Mouse (Mus musculus) bone marrow macrophage, adult 2 months (primary cell): ENCODE data around the gene Rnf130. TPM values are rescaled to one million over a fixed set of nuclear protein-coding genes. Genes with fewer than 3 reads are reported as not detected.

Experiments used
- H3K27ac ChIP-seq: 2 replicates; pipeline ENCODE4 v1.5.1; 2012; ENCODE audit warnings: low read depth, low read length; ENCODE audit not compliant: insufficient read depth
- H3K4me1 ChIP-seq: 2 replicates; pipeline ENCODE4 v1.6.1; 2012; ENCODE audit warnings: low read length; ENCODE audit not compliant: control insufficient read depth, insufficient read depth
- H3K4me3 ChIP-seq: 2 replicates; pipeline ENCODE4 v1.5.1; 2012; ENCODE audit warnings: mild to moderate bottlenecking, low read length, moderate library complexity; ENCODE audit not compliant: insufficient read depth
- CTCF ChIP-seq: IDR thresholded peaks from 2 replicates; pipeline ENCODE4 v1.5.1; 2012; ENCODE audit warnings: low read depth, mild to moderate bottlenecking, low read length, moderate library complexity
- POLR2A ChIP-seq: IDR thresholded peaks from 2 replicates; pipeline ENCODE4 v1.6.1; 2012; ENCODE audit warnings: mild to moderate bottlenecking, low read depth, low read length, borderline replicate concordance
- polyA plus RNA-seq: library from polyadenylated mRNA; stranded (reverse); fragments of >200 nt; gene quantifications from 2 replicates; pipeline ENCODE4 v1.2.4, GENCODE M21; 2012; ENCODE audit not compliant: missing spikeins, insufficient read depth, insufficient read length

Rnf130 gene
- polyA plus RNA-seq, 1 experiment: 504 TPM

DNA sequence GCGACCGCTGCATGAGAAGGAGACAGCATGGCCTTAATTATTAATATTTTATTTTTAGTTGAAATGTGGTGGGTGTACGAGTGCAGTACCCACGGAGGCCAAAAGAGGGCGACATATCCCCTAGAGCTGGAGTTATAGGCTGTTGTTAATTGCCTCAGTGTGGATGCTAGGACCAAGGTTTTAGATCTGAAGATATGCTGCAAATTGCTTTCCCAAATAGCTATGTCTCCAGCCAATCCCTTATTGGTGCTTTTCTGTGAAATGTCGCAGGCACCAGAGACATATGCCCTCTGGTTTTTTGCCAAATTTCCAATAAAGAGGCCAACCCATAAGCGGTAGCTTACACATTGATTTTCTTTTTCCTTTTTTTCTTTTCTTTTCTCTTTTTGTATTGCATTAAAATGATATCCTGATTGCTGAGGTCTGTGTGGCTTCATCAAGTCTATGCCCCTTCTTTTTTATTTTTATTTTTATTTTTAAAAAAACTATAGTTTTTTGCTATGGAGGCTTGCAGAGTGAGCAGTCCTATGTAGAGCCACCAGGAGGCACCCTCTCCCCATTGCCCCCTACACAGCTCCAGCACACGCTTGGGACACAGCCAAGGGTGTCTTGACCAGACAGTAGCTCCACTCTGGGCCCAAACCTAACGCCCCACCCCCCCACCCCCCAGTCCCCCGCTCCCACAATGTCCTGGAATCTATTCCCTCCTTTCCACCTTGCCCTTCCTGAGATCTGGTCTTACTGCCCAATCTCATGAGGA is 38.7 kb upstream of the Rnf130 start:
- no peak for TF ChIP-seq POLR2A
- TF ChIP-seq CTCF: peak; percentile 72
- Histone ChIP-seq H3K27ac (no peak overlapping the region), H3K4me3 (no peak overlapping the region), H3K4me1 (peaks cover 9% of the 10 kb centered on the region)

GRCm38 (mm10) chr11:49994536-49994935 is 30.6 kb upstream of the Rnf130 start:
- H3K4me3 ChIP-seq: no peak overlapping the region
- no peak for TF ChIP-seq CTCF
- no peak for TF ChIP-seq POLR2A
- peaks cover 22% of the 10 kb centered on the region for H3K4me1 ChIP-seq
- H3K27ac ChIP-seq: 0 out of 2 replicates have a peak overlapping the region, but pooled peaks have one; percentile 19

GRCm38 (mm10) chr11:49996398-49996797 is 28.7 kb upstream of the Rnf130 start:
- peaks cover 22% of the 10 kb centered on the region for H3K4me1 ChIP-seq
- H3K4me3 ChIP-seq: no peak overlapping the region
- no peak for TF ChIP-seq CTCF
- no peak for TF ChIP-seq POLR2A
- H3K27ac ChIP-seq: no peak overlapping the region

DNA sequence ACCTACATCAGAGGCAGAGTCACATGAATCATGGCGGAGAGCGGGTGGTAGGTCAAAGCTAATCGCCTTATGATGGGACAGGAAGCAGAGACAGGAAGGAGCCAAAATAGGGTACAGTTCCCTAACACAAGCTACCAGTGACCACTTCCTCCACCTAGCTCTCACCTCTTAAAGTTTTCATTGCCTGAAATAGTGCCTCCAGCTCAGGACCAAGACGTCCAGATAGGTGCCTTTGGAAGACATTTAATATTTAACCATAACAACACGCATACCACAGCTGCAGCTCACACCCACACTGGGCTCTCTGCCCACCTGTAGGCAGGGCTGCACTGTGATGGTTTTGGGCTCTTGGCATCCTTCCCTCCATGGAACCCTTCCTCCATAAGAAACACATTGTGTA is 27.8 kb upstream of the Rnf130 start:
- H3K4me3 ChIP-seq: no peak overlapping the region
- no peak overlapping the region for H3K27ac ChIP-seq
- H3K4me1 ChIP-seq: peaks cover 22% of the 10 kb centered on the region
- TF ChIP-seq CTCF: no peak
- TF ChIP-seq POLR2A: no peak

- Histone ChIP-seq H3K4me3 (no peak overlapping the region), H3K4me1 (no peaks in the 10 kb centered on the region), H3K27ac (no peak overlapping the region)
- no peak for TF ChIP-seq POLR2A
- no peak for TF ChIP-seq CTCF
Observed at GRCm38 (mm10) chr11:50002853-50003252, 22.3 kb upstream of the Rnf130 start.

DNA sequence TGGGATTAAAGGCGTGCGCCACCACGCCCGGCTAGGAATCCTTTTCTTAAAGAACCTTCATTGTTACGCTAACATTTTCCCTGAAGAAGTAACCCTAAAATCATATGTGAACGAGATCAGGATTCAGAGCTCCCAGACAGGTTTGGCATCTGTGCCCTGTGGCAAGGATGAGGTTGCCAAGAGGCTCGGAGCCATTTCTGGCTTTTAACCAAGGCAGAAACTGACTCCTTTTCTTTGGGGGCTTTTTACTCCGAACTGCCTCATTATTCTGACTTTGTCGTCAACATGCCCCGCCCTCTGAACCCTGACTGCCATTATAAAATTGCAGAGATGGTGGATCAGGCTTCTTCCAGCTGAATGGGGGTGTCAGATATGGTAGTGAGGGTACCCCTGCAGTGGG is 17.4 kb upstream of the Rnf130 start:
- Histone ChIP-seq H3K27ac (no peak overlapping the region), H3K4me1 (no peaks in the 10 kb centered on the region), H3K4me3 (no peak overlapping the region)
- TF ChIP-seq CTCF: no peak
- TF ChIP-seq POLR2A: no peak

- TF ChIP-seq POLR2A (no peak), CTCF (no peak)
- H3K4me3 ChIP-seq: no peak overlapping the region
- no peak overlapping the region for H3K27ac ChIP-seq
- no peaks in the 10 kb centered on the region for H3K4me1 ChIP-seq
Observed at GRCm38 (mm10) chr11:50008231-50008630, 16.9 kb upstream of the Rnf130 start.

- H3K27ac ChIP-seq: no peak overlapping the region
- TF ChIP-seq POLR2A (no peak), CTCF (no peak)
- no peak overlapping the region for H3K4me3 ChIP-seq
- H3K4me1 ChIP-seq: 0 out of 2 replicates have a peak, but pooled peaks cover 1% of the 10 kb centered on the region
Observed at GRCm38 (mm10) chr11:50013016-50013415, 12.1 kb upstream of the Rnf130 start.

DNA sequence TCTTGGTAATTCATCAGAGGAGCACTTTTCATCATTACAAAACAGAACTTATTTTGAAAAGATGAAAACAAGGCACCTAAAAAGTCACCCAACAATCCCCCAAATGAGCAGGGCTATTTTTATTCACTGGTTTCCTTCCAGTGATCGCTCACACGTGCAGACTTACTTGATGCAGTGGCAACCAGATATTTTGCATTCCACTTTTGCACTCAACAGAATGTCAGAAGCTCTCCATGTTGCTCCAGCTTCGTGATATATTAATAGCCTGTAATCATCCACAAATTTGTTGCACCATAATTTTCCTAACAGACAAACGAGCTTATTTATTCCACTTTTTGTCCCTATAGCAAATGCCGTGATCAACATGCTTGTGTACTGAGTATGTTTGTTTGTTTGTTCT is 8.6 kb upstream of the Rnf130 start:
- TF ChIP-seq POLR2A (no peak), CTCF (no peak)
- no peak overlapping the region for H3K27ac ChIP-seq
- H3K4me3 ChIP-seq: no peak overlapping the region
- H3K4me1 ChIP-seq: peaks cover 11% of the 10 kb centered on the region

- Histone ChIP-seq H3K4me1 (peaks cover 11% of the 10 kb centered on the region), H3K27ac (no peak overlapping the region), H3K4me3 (no peak overlapping the region)
- TF ChIP-seq POLR2A (no peak), CTCF (no peak)
Observed at GRCm38 (mm10) chr11:50017511-50017910, 7.6 kb upstream of the Rnf130 start.
